Mouse (Mus musculus): ENCODE data around the gene Dmap1.

- TF ChIP-seq CTCF (IDR thresholded peaks at IDR 0.05; ENCODE audit: borderline replicate concordance, insufficient read depth, low read length) (no peak), POLR2A (IDR thresholded peaks at IDR 0.05; ENCODE audit: low read depth, low read length) (no peak)
Measured at GRCm38 (mm10) chr4:117657646-117658045, 24.4 kb downstream of the Dmap1 start.

All from embryonic fibroblast, embryonic 13.5 days (primary cell).